Mouse (Mus musculus): ENCODE measurements at regions not wholly inside any gene's neighbourhood (a gene's known extent, or its start where the extent isn't known, plus 50 kb on each side); places are given as distances from the start of the nearest gene placed in this dataset.
"Not testable (repeated sequence)": the region's sequence is repeated elsewhere in the genome, so short reads cannot be mapped to it uniquely, and the experiment has no call there.

- no peak for DNase-seq
These were observed 253.4 kb upstream of the Kcnj3 start for GRCm38 (mm10) chr2:55182416-55182815.

GRCm38 (mm10) chr2:55206891-55207290, 228.9 kb upstream of the Kcnj3 start:
- no peak for DNase-seq

- DNase-seq, result no peak
These were observed 227.2 kb upstream of the Kcnj3 start for GRCm38 (mm10) chr2:55208620-55209019.

- DNase-seq, result peak in 1 of 2 experiments; percentile 4
These were observed 225.9 kb upstream of the Kcnj3 start for GRCm38 (mm10) chr2:55209848-55210390.

GRCm38 (mm10) chr2:55211281-55211680, 224.5 kb upstream of the Kcnj3 start:
- no peak for DNase-seq

- DNase-seq, result no peak
These were observed 213.7 kb upstream of the Kcnj3 start for GRCm38 (mm10) chr2:55222046-55222445.

GRCm38 (mm10) chr2:55222741-55223140, 213.0 kb upstream of the Kcnj3 start:
- not testable (repeated sequence) for DNase-seq

- DNase-seq, result no peak
These were observed 207.5 kb upstream of the Kcnj3 start for GRCm38 (mm10) chr2:55228131-55228797.

GRCm38 (mm10) chr2:55231841-55232240, 203.9 kb upstream of the Kcnj3 start:
- no peak for DNase-seq

GRCm38 (mm10) chr2:55253134-55253533, 182.6 kb upstream of the Kcnj3 start:
- DNase-seq, result no peak

GRCm38 (mm10) chr2:55262721-55263278, 173.0 kb upstream of the Kcnj3 start:
- DNase-seq, result no peak

GRCm38 (mm10) chr2:55263847-55264449, 171.8 kb upstream of the Kcnj3 start:
- DNase-seq, result no peak

- DNase-seq, result peak; percentile 47 to 69
These were observed 129.4 kb upstream of the Kcnj3 start for GRCm38 (mm10) chr2:55306387-55306786.

GRCm38 (mm10) chr2:55315627-55316026, 120.1 kb upstream of the Kcnj3 start:
- DNase-seq, result peak; percentile 20 to 50

GRCm38 (mm10) chr2:55354061-55354460, 81.7 kb upstream of the Kcnj3 start:
- not testable (repeated sequence) for DNase-seq

Data from cerebellum, postnatal 25 days (tissue).